Mouse (Mus musculus): ENCODE results near the gene Mgme1. TPM values are rescaled to one million over a fixed set of nuclear protein-coding genes. Genes with fewer than 3 reads are reported as not detected.

Mgme1 gene
- polyA plus RNA-seq, 1 experiment from 2014 or later: 12.9 TPM

GRCm38 (mm10) chr2:144291600-144292305 lies 21.3 kb downstream of the Mgme1 start:
- Histone ChIP-seq H3K4me2 (no peak overlapping the region), H3K9me3 (no peaks in the 10 kb centered on the region), H3K36me3 (no peaks in the 10 kb centered on the region), H3K27ac (replicated peaks) (no peak overlapping the region), H3K27me3 (no peaks in the 10 kb centered on the region), H3K4me3 (no peak overlapping the region), H3K9ac (no peak overlapping the region), H3K4me1 (replicated peaks) (no peaks in the 10 kb centered on the region)
- 83% methylated on average over 11 of the region's 11 CpGs for WGBS
- ATAC-seq (ENCODE audit: low FRiP score, low read depth): no peak

- no peaks in the 10 kb centered on the region for H3K27me3 ChIP-seq
- no peaks in the 10 kb centered on the region for H3K9me3 ChIP-seq
- no peak overlapping the region for H3K4me3 ChIP-seq
- H3K27ac ChIP-seq (replicated peaks): no peak overlapping the region
- no peak overlapping the region for H3K9ac ChIP-seq
- 68% methylated on average over 9 of the region's 9 CpGs for WGBS
- H3K4me2 ChIP-seq: no peak overlapping the region
- ATAC-seq (ENCODE audit: low FRiP score, low read depth): no peak
- H3K4me1 ChIP-seq (replicated peaks): no peaks in the 10 kb centered on the region
- no peaks in the 10 kb centered on the region for H3K36me3 ChIP-seq
These were observed 24.8 kb downstream of the Mgme1 start for GRCm38 (mm10) chr2:144295145-144295735.

- H3K27me3 ChIP-seq: no peaks in the 10 kb centered on the region
- no peak overlapping the region for H3K9ac ChIP-seq
- 79% methylated on average over 9 of the region's 9 CpGs for WGBS
These were observed 29.5 kb downstream of the Mgme1 start for GRCm38 (mm10) chr2:144299749-144300669.

GRCm38 (mm10) chr2:144301101-144301500 lies 30.6 kb downstream of the Mgme1 start:
- 98% methylated on average over 11 of the region's 11 CpGs for WGBS
- no peak for ATAC-seq (ENCODE audit: low FRiP score, low read depth)
- H3K9ac ChIP-seq: no peak overlapping the region

More at GRCm38 (mm10) chr2:144299749-144300669, 29.5 kb downstream of the Mgme1 start:
- no peak overlapping the region for H3K27ac ChIP-seq (replicated peaks)
- no peak for ATAC-seq (ENCODE audit: low FRiP score, low read depth)
- H3K4me3 ChIP-seq: no peak overlapping the region
- H3K4me1 ChIP-seq (replicated peaks): no peaks in the 10 kb centered on the region
- no peaks in the 10 kb centered on the region for H3K36me3 ChIP-seq
- H3K9me3 ChIP-seq: no peaks in the 10 kb centered on the region
- no peak overlapping the region for H3K4me2 ChIP-seq

GRCm38 (mm10) chr2:144305721-144306294 lies 35.3 kb downstream of the Mgme1 start:
- Histone ChIP-seq H3K27me3 (no peaks in the 10 kb centered on the region), H3K4me2 (no peak overlapping the region), H3K9me3 (no peaks in the 10 kb centered on the region), H3K4me3 (no peak overlapping the region), H3K36me3 (no peaks in the 10 kb centered on the region), H3K27ac (replicated peaks) (no peak overlapping the region), H3K4me1 (replicated peaks) (no peaks in the 10 kb centered on the region), H3K9ac (no peak overlapping the region)
- no peak for ATAC-seq (ENCODE audit: low FRiP score, low read depth)
- 74% methylated on average over 18 of the region's 18 CpGs for WGBS

More at GRCm38 (mm10) chr2:144301101-144301500, 30.6 kb downstream of the Mgme1 start:
- Histone ChIP-seq H3K4me3 (no peak overlapping the region), H3K27ac (replicated peaks) (no peak overlapping the region), H3K27me3 (no peaks in the 10 kb centered on the region), H3K9me3 (no peaks in the 10 kb centered on the region), H3K4me2 (no peak overlapping the region), H3K36me3 (no peaks in the 10 kb centered on the region), H3K4me1 (replicated peaks) (no peaks in the 10 kb centered on the region)

GRCm38 (mm10) chr2:144308561-144308960 lies 38.1 kb downstream of the Mgme1 start:
- no peak for ATAC-seq (ENCODE audit: low FRiP score, low read depth)
- 63% methylated on average over 8 of the region's 8 CpGs for WGBS
- Histone ChIP-seq H3K36me3 (no peaks in the 10 kb centered on the region), H3K4me3 (no peak overlapping the region), H3K9me3 (no peaks in the 10 kb centered on the region), H3K27me3 (no peaks in the 10 kb centered on the region), H3K4me1 (replicated peaks) (no peaks in the 10 kb centered on the region), H3K27ac (replicated peaks) (no peak overlapping the region), H3K4me2 (no peak overlapping the region), H3K9ac (no peak overlapping the region)

- no peak overlapping the region for H3K27ac ChIP-seq (replicated peaks)
- no peak overlapping the region for H3K4me2 ChIP-seq
- H3K4me3 ChIP-seq: no peak overlapping the region
- 39% methylated on average over 5 of the region's 5 CpGs for WGBS
- no peaks in the 10 kb centered on the region for H3K27me3 ChIP-seq
- ATAC-seq (ENCODE audit: low FRiP score, low read depth): no peak
- no peaks in the 10 kb centered on the region for H3K4me1 ChIP-seq (replicated peaks)
- H3K9me3 ChIP-seq: no peaks in the 10 kb centered on the region
- H3K9ac ChIP-seq: no peak overlapping the region
- H3K36me3 ChIP-seq: no peaks in the 10 kb centered on the region
These were observed 39.8 kb downstream of the Mgme1 start for GRCm38 (mm10) chr2:144310273-144310672.

- no peak overlapping the region for H3K9ac ChIP-seq
- no peak overlapping the region for H3K4me2 ChIP-seq
- H3K9me3 ChIP-seq: no peaks in the 10 kb centered on the region
- H3K36me3 ChIP-seq: no peaks in the 10 kb centered on the region
- no peak for ATAC-seq (ENCODE audit: low FRiP score, low read depth)
- H3K4me3 ChIP-seq: no peak overlapping the region
- no peaks in the 10 kb centered on the region for H3K4me1 ChIP-seq (replicated peaks)
- no peak overlapping the region for H3K27ac ChIP-seq (replicated peaks)
- WGBS: 88% methylated on average over 2 of the region's 2 CpGs
- H3K27me3 ChIP-seq: no peaks in the 10 kb centered on the region
These were observed 40.9 kb downstream of the Mgme1 start for GRCm38 (mm10) chr2:144311372-144311771.

- no peak overlapping the region for H3K4me2 ChIP-seq
- no peaks in the 10 kb centered on the region for H3K4me1 ChIP-seq (replicated peaks)
- 69% methylated on average over 3 of the region's 3 CpGs for WGBS
- H3K27ac ChIP-seq (replicated peaks): no peak overlapping the region
- H3K9me3 ChIP-seq: no peaks in the 10 kb centered on the region
- no peak overlapping the region for H3K9ac ChIP-seq
- ATAC-seq (ENCODE audit: low FRiP score, low read depth): no peak
- no peak overlapping the region for H3K4me3 ChIP-seq
- H3K27me3 ChIP-seq: peaks cover 22% of the 10 kb centered on the region
- H3K36me3 ChIP-seq: no peaks in the 10 kb centered on the region
These were observed 53.8 kb downstream of the Mgme1 start for GRCm38 (mm10) chr2:144324218-144324617.

- H3K27me3 ChIP-seq: peaks cover 72% of the 10 kb centered on the region
- ATAC-seq (ENCODE audit: low FRiP score, low read depth): no peak
These were observed 59.0 kb downstream of the Mgme1 start for GRCm38 (mm10) chr2:144329451-144329850.

GRCm38 (mm10) chr2:144329937-144330336 lies 59.5 kb downstream of the Mgme1 start:
- Histone ChIP-seq H3K4me3 (no peak overlapping the region), H3K4me2 (no peak overlapping the region)
- 5% methylated on average over 10 of the region's 10 CpGs for WGBS

More at GRCm38 (mm10) chr2:144329451-144329850, 59.0 kb downstream of the Mgme1 start:
- Histone ChIP-seq H3K27ac (replicated peaks) (no peak overlapping the region), H3K4me1 (replicated peaks) (peaks cover 32% of the 10 kb centered on the region), H3K4me2 (no peak overlapping the region), H3K9me3 (no peaks in the 10 kb centered on the region), H3K36me3 (no peaks in the 10 kb centered on the region), H3K9ac (no peak overlapping the region), H3K4me3 (no peak overlapping the region)
- WGBS: 7% methylated on average over 10 of the region's 10 CpGs

More at GRCm38 (mm10) chr2:144329937-144330336, 59.5 kb downstream of the Mgme1 start:
- H3K27ac ChIP-seq (replicated peaks): no peak overlapping the region
- H3K36me3 ChIP-seq: no peaks in the 10 kb centered on the region
- peaks cover 32% of the 10 kb centered on the region for H3K4me1 ChIP-seq (replicated peaks)
- no peak for ATAC-seq (ENCODE audit: low FRiP score, low read depth)
- H3K9ac ChIP-seq: no peak overlapping the region
- no peaks in the 10 kb centered on the region for H3K9me3 ChIP-seq
- H3K27me3 ChIP-seq: peaks cover 76% of the 10 kb centered on the region
